Mouse (Mus musculus) lung, postnatal 25 days (tissue): ENCODE measurements at regions not wholly inside any gene's neighbourhood (a gene's known extent, or its start where the extent isn't known, plus 50 kb on each side); places are given as distances from the start of the nearest gene placed in this dataset.

Experiments
- DNase-seq: peaks from one replicate; pipeline ENCODE4 v3.0.0; 2022; ENCODE audit warnings: low spot score

GRCm38 (mm10) chr10:48582006-48582405 is 1206.6 kb downstream of the Grik2 start:
- no peak for DNase-seq

- DNase-seq: no peak
Observed at GRCm38 (mm10) chr10:48581081-48581480, 1207.5 kb downstream of the Grik2 start.

DNA sequence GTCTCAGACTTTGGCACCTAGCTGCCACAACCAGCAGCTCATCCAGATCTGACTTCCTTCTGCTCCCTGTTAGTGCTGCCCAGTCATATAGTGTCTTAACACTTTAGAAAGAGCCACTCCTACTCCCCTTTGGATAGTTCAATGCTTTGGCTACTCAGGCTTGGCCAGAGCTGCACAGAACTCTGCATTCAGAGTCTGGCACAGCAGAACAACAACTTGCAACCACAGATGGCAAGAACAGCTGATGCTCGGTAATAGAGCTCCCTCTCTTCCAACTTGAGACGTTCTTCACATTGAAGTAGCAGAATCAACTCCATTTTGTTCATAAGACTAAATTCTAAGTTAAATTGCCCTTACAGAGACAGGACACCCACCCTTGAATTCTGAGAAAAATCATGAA is 1216.0 kb downstream of the Grik2 start:
- no peak for DNase-seq

DNA sequence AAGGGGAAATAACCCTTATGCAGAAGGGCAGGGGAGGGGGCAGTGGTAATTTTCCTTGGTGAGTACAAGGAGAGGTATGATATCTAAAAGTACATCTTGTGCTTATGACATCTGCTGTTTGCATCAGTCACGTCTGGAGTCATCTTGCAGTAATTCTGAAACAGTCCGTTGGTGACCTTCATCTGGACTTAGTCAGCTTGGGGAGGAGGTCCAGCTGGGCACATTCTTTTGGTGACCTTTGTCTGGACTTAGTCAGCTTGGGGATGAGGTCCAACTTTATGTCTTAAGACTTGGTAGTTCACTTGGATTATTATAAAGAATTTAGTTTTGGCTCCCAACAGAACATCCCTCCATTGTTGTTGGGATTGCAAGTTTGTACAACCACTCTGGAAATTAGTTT is 1238.8 kb downstream of the Grik2 start:
- DNase-seq: peak; percentile 16

DNA sequence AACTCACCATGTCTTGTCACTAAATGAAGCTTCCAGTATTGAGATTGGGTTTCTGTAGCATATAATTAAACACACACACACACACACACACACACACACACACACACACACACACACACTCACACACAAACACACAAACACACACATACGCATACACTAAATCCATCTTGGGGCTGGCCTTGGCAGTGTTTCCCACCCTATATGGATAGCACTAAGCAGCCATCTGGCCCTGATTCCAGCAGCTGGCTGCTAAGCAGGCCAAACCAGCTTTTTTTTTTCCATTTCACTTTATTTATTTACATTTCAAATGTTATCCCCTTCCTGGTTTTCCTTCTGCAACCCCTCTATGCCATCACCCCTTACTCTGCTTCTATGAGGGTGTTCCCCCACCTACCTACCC is 1266.3 kb downstream of the Grik2 start:
- no peak for DNase-seq

DNA sequence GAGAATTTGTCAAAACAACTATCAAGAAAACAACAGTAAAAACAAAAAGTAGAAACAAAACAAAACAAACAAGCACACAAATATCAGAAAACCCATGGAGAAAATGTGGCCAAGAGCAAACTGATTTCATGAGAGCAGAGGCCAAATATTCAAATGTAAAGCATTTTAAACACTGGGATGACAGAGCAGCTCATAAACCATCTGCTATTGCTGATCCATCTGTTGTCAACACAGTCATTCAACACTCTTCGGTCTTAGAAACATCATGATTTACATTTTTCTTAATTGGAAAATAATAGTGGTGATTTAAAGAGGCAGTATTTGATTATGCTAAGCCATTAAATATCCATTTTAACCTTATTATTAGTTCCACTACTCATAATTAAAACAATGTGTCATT is 1315.6 kb downstream of the Grik2 start:
- no peak for DNase-seq

DNA sequence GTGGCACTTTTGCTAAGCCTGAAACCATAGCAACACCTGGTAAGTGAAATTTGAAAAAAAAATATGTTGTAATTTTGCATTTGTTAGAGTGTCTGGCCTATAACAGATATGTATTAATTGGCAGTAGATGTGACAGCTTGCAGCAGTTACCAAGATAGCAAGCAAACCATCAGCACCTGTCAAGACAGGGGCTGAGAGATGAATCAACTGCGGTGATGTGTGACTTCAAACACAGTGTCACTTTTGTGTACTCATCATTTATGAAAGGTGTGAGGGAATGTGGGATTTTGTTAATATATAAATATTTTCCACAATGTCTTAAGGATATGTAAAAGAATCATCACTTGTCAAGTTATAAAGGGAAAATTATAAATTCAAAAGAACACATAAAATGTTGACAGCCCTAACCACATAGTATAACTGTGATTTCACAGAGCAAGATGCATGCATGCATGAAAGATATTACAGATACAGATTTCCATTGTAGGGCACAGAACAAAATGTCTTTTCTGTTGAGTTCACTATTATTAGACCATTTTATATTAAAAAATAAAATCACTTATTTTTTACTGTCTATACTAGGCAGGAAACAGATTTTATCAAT is 1344.7 kb downstream of the Grik2 start:
- no peak for DNase-seq

GRCm38 (mm10) chr10:48433287-48433686 is 1355.3 kb downstream of the Grik2 start:
- DNase-seq: no peak

GRCm38 (mm10) chr10:48425501-48425900 is 1363.1 kb downstream of the Grik2 start:
- DNase-seq: no peak

DNA sequence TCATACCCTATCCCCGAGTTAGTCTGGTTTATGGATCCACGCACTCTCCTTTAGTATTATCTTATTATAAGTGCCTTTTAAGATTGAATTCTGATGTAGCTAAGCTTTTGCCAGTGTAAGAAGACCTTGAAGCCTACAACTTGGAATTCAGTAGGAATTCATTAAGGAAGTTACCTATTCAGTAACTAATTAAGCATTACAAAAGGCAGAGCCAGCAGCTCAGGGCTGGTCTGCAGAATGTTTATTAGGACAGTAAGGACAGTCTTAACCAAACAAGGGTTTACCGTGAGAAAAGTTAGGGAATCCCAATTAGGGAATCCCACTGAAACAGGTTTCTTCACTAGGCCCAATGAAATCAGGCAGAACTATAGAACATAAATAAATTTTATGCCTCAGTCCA is 1383.5 kb downstream of the Grik2 start:
- no peak for DNase-seq
